Mouse (Mus musculus) heart, adult 2 months (tissue): ENCODE measurements around the gene Wwox. TPM values are rescaled to one million over a fixed set of nuclear protein-coding genes. Genes with fewer than 3 reads are reported as not detected.

Experiments used
- DNase-seq, 2 experiments: peaks; one replicate each; pipeline ENCODE4 v3.0.0; 2021
- H3K27ac ChIP-seq: fragments of 200-600 bp; 2 replicates; pipeline ENCODE4 v1.8.1; 2022
- H3K27me3 ChIP-seq: fragments of 200-500 bp; 2 replicates; pipeline ENCODE4 v1.6.1; 2012; ENCODE audit warnings: mild to moderate bottlenecking, low read length, inconsistent platforms, mixed read lengths; ENCODE audit not compliant: control insufficient read depth, insufficient read depth
- H3K36me3 ChIP-seq: fragments of 200-500 bp; 2 replicates; pipeline ENCODE4 v1.6.1; 2012; ENCODE audit warnings: low read length, inconsistent platforms; ENCODE audit not compliant: control insufficient read depth, insufficient read depth
- H3K4me1 ChIP-seq: fragments of 200-500 bp; 2 replicates; pipeline ENCODE4 v1.6.1; 2011; ENCODE audit warnings: low read length; ENCODE audit not compliant: control insufficient read depth, insufficient read depth
- H3K4me3 ChIP-seq: fragments of 200-600 bp; 2 replicates; pipeline ENCODE4 v1.8.1; 2022
- H3K79me2 ChIP-seq: fragments of 200-500 bp; replicated peaks from 2 replicates; pipeline ENCODE4 v1.6.1; 2012; ENCODE audit warnings: mild to moderate bottlenecking, inconsistent platforms, low read length, moderate library complexity, mixed read lengths; ENCODE audit not compliant: control insufficient read depth, insufficient read depth
- H3K9ac ChIP-seq: fragments of 200-500 bp; 2 replicates; pipeline ENCODE4 v1.6.1; 2012; ENCODE audit warnings: low read depth, mild to moderate bottlenecking, control low read depth, inconsistent platforms, low read length, mixed read lengths
- CTCF ChIP-seq: fragments of 200-600 bp; IDR thresholded peaks from 2 replicates; pipeline ENCODE4 v1.8.1; 2022; ENCODE audit warnings: antibody characterized with exemption, mild to moderate bottlenecking, moderate library complexity
- EP300 ChIP-seq: fragments of 200-500 bp; IDR thresholded peaks from 2 replicates; pipeline ENCODE4 v1.6.1; 2011; ENCODE audit warnings: low read depth, low read length, control low read depth; ENCODE audit not compliant: insufficient read depth
- POLR2A ChIP-seq: fragments of 200-500 bp; IDR thresholded peaks from 2 replicates; pipeline ENCODE4 v1.6.1; 2011; ENCODE audit warnings: mild to moderate bottlenecking, low read depth, low read length, control low read depth; ENCODE audit not compliant: insufficient read depth
- WGBS: fragments of 180-500 bp; shearing (Covaris S2); methylation state at CpG from one replicate; pipeline ENCODE4 v1.1.7; 2018; 5-methylcytosine and 5-hydroxymethylcytosine counted together
- intact Hi-C: fragments of 180-260 bp; cut with DNase I; formaldehyde crosslinking; loops from one replicate; pipeline ENCODE4 v1.15.1; 2025
- polyA plus RNA-seq: library from polyadenylated mRNA; depleted of rRNA; stranded (reverse); fragments of >200 nt; gene quantifications from 2 replicates; pipeline ENCODE4 v1.2.3, GENCODE M21; 2012
- total RNA-seq, 2 experiments: library from RNA; stranded (reverse); gene quantifications; 2 replicates each; pipeline ENCODE4 v1.2.3; 2021

Gene Wwox
- total and polyA plus RNA-seq, 3 experiments: 3.3 to 4.6 (median 4.6) TPM

DNA sequence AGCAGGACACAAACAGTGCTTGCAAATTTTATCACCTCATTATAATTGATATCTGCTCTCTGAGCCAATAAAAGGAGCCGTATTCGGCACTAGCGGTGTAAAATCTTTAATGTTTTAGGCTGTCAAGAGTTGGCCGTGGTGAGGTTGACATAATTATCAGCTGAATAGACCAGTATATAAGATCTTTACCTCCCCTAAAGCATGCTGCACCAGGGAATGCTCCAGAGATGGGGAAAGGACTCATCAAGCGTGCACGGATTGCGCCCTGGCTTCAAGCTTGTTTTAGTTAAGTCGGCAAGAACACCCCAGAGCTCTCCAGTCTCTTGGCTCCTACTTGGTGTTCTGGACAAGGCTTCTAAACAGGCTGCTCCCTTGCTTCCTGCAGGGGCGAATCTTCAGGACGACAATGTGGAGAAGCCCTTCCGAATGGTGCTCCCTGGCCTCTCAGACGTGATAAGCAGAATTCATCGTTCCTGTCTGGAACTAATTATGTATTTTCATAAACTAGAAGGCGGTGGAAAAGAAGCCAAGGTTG, 760.2 kb downstream of the Wwox start:
- Histone ChIP-seq H3K79me2 (no peaks in the 10 kb centered on the region), H3K4me3 (no peak overlapping the region), H3K36me3 (no peaks in the 10 kb centered on the region), H3K27ac (no peak overlapping the region), H3K9ac (no peak overlapping the region), H3K27me3 (no peaks in the 10 kb centered on the region), H3K4me1 (no peaks in the 10 kb centered on the region)
- intact Hi-C loops: no loop called here
- no peak for TF ChIP-seq CTCF
- no peak for TF ChIP-seq POLR2A
- no peak for TF ChIP-seq EP300
- no peak for DNase-seq
- 36% methylated on average over 14 of the region's 14 CpGs for WGBS

- intact Hi-C loops: no loop called here
- no peak overlapping the region for H3K9ac ChIP-seq
- TF ChIP-seq POLR2A (no peak), CTCF (no peak), EP300 (no peak)
- no peaks in the 10 kb centered on the region for H3K27me3 ChIP-seq
- no peak overlapping the region for H3K27ac ChIP-seq
- no peaks in the 10 kb centered on the region for H3K4me1 ChIP-seq
- H3K4me3 ChIP-seq: no peak overlapping the region
- no peak for DNase-seq
- no peaks in the 10 kb centered on the region for H3K36me3 ChIP-seq
- H3K79me2 ChIP-seq: no peaks in the 10 kb centered on the region
- WGBS: 59% methylated on average over 7 of the region's 7 CpGs
Observed at GRCm38 (mm10) chr8:115201726-115202125, 762.3 kb downstream of the Wwox start.

DNA sequence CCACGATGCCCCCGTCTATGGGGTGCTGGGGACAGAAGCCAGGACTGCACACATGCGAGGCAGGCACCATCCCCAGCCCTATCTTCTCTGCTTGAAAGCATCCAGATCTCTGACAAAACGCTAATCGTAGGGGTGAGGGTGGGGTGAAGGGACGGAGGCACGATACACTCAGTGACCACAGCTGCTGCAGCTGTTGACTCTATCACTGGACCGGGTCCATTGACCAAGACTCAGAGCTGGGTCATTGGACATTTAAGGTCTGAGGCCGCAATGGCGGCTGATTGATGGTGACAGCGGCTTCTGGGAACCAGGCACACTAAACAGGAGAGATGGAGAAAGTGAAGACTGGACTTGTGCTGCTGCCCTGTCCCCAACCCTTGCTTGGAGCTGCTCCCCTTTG, 768.0 kb downstream of the Wwox start:
- Histone ChIP-seq H3K79me2 (no peaks in the 10 kb centered on the region), H3K9ac (no peak overlapping the region), H3K27me3 (no peaks in the 10 kb centered on the region), H3K4me1 (no peaks in the 10 kb centered on the region), H3K27ac (no peak overlapping the region), H3K36me3 (no peaks in the 10 kb centered on the region), H3K4me3 (no peak overlapping the region)
- intact Hi-C loops: no loop called here
- WGBS: 80% methylated on average over 11 of the region's 11 CpGs
- TF ChIP-seq POLR2A (no peak), EP300 (no peak), CTCF (no peak)
- DNase-seq: no peak

DNA sequence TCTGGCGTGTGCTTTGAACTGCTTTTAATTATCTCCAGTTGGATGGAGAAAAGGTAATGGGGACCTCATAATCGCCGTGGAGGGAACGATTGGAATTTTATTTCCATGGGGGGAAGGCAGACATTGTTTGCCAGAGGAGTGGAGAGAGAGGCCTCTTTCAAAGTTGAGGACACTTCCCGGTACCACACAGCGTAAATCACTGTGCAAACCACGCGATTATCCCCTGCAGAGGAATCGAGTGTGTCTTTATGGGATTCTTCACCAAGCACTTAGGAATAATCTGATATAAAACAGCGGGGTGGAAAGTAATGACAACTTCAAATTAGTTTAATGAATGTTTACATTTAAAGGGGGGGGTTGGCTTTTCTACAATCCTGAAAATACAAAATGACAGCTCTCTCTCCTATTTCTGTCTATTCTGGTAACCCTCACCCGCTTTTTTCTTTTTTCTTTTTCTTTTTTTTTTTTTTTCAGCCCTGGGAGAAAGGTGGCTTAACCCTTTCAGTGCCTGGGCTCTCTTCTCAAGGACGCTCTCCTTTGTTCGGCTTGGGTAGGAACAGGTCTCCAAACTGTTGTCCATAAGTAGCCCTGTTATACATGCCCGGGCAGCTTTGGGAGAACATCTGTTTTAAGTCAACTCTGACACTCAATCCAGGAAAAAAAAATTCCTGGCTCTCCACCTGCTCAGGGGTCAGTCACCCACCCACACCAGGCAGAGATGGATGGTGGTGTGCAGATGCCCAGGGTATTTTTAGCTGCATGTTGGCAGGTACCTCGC, 769.1 kb downstream of the Wwox start:
- Histone ChIP-seq H3K4me3 (no peak overlapping the region), H3K79me2 (no peaks in the 10 kb centered on the region), H3K4me1 (no peaks in the 10 kb centered on the region), H3K9ac (no peak overlapping the region), H3K27ac (no peak overlapping the region), H3K36me3 (no peaks in the 10 kb centered on the region), H3K27me3 (no peaks in the 10 kb centered on the region)
- 79% methylated on average over 15 of the region's 15 CpGs for WGBS
- DNase-seq: no peak
- no peak for TF ChIP-seq CTCF
- no peak for TF ChIP-seq EP300
- TF ChIP-seq POLR2A: no peak
- intact Hi-C loops: no loop called here

DNA sequence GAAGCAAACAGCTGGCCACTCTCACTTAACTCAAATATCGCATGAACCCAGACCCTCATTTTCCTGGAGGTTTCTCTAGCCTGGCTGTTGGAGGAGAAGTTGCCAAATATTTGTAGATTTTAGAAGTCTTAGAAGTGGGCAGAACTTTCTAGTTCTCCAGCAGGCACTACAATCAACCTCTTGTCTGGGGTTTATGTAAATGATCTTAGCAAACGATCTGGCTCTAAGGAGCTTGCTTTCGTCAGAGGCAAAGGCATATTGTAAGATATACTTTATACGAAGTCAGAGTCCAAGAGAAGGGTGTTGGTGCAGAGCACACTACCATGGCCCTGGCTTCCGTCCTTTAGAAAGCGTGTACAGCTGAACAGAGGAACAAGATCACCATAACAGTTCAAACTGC, 770.6 kb downstream of the Wwox start:
- TF ChIP-seq CTCF (no peak), EP300 (no peak), POLR2A (no peak)
- no peak overlapping the region for H3K27ac ChIP-seq

GRCm38 (mm10) chr8:115213126-115213525, 773.7 kb downstream of the Wwox start:
- Histone ChIP-seq H3K79me2 (no peaks in the 10 kb centered on the region), H3K36me3 (no peaks in the 10 kb centered on the region), H3K27ac (no peak overlapping the region), H3K9ac (no peak overlapping the region), H3K4me1 (no peaks in the 10 kb centered on the region), H3K27me3 (no peaks in the 10 kb centered on the region), H3K4me3 (no peak overlapping the region)
- TF ChIP-seq EP300 (no peak), POLR2A (no peak)
- DNase-seq: no peak
- WGBS: 80% methylated on average over 4 of the region's 4 CpGs
- intact Hi-C loops: no loop called here

More for the DNA sequence above, 770.6 kb downstream of the Wwox start:
- intact Hi-C loops: no loop called here
- Histone ChIP-seq H3K4me1 (no peaks in the 10 kb centered on the region), H3K79me2 (no peaks in the 10 kb centered on the region), H3K4me3 (no peak overlapping the region), H3K9ac (no peak overlapping the region), H3K27me3 (no peaks in the 10 kb centered on the region), H3K36me3 (no peaks in the 10 kb centered on the region)
- no peak for DNase-seq
- WGBS: 78% methylated on average over 6 of the region's 6 CpGs
